Mouse (Mus musculus) olfactory bulb, adult 2 months (tissue): ENCODE data around the gene Hdac11.

Experiments used
- CTCF ChIP-seq: fragments of 200-500 bp; IDR thresholded peaks from 2 replicates; pipeline ENCODE4 v1.5.1; 2012; ENCODE audit warnings: low read depth, mild to moderate bottlenecking, low read length, moderate library complexity; ENCODE audit not compliant: insufficient read depth
- POLR2A ChIP-seq: fragments of 200-500 bp; IDR thresholded peaks from 2 replicates; pipeline ENCODE4 v1.6.1; 2012; ENCODE audit warnings: mild to moderate bottlenecking, low read depth, low read length, moderate library complexity; ENCODE audit not compliant: insufficient read depth

- TF ChIP-seq CTCF (peak; percentile 64), POLR2A (no peak)
Observed at GRCm38 (mm10) chr6:91139846-91140245, 16.6 kb upstream of the Hdac11 start.
